Mouse (Mus musculus) left cerebral cortex, postnatal 36 days (tissue): ENCODE data around the gene Thg1l. TPM values are rescaled to one million over a fixed set of nuclear protein-coding genes. Genes with fewer than 3 reads are reported as not detected.

Experiments
- DNase-seq, 2 experiments: peaks; one replicate each; pipeline ENCODE4 v3.0.0; 2021 to 2022; ENCODE audit warnings: low spot score in 2 of 2, mixed read lengths in 1 of 2
- intact Hi-C: fragments of 180-260 bp; cut with DNase I; formaldehyde crosslinking; loops from one replicate; pipeline ENCODE4 v1.15.1; 2025
- total RNA-seq, 2 experiments: library from RNA; stranded (reverse); gene quantifications; 2 replicates each; pipeline ENCODE4 v1.2.3; 2021

The Thg1l gene
- total RNA-seq, 2 experiments from 2014 or later: 10.0 to 12.4 TPM

GRCm38 (mm10) chr11:45937478-45937877 lies 17.8 kb downstream of the Thg1l start:
- intact Hi-C loops: no loop called here
- DNase-seq: no peak

DNA sequence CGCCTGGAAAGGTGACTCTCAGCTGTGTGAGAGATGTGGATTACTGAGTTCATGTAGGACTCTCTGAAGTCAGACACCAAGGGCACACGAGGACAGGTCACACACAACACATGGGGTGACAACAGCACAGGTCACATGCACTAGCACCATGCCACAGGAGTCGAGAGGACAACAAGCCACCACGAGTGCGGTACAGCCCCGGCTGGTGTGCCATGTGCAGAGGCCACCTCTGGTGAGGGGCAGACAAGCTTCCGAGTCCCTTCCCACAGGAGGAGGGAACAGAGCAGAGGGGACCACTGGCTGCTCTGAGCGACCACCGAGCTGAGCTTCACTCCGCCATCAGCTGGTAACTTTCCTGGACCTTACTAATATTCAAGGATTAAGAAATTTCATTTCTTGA lies 22.5 kb downstream of the Thg1l start:
- intact Hi-C loops: loop anchor here (2.0 kb wide), 1 partner anchor 1342 kb away; no protein-coding TSS in a partner anchor
- DNase-seq: no peak

GRCm38 (mm10) chr11:45929541-45929940 lies 25.8 kb downstream of the Thg1l start:
- DNase-seq: no peak
- intact Hi-C loops: no loop called here

DNA sequence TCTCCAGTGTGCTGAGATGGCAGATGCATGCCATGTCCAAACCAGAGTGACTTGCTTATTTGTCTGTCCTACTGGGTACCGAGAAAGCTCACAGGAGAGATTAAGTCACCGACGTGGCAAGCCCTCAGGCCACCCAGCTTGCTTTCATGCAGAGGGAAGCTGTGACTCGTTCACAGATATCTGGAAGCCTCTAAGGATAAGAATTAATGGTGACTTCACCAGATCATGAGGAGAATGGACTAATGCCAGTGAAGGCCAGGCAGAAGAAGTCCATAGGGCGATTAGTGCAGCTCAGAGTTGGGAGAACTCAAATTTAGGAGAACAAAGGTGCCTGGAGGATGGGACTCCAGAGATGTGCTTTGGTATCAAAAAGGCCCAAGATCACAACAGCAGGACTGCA lies 27.8 kb downstream of the Thg1l start:
- DNase-seq: no peak
- intact Hi-C loops: no loop called here

DNA sequence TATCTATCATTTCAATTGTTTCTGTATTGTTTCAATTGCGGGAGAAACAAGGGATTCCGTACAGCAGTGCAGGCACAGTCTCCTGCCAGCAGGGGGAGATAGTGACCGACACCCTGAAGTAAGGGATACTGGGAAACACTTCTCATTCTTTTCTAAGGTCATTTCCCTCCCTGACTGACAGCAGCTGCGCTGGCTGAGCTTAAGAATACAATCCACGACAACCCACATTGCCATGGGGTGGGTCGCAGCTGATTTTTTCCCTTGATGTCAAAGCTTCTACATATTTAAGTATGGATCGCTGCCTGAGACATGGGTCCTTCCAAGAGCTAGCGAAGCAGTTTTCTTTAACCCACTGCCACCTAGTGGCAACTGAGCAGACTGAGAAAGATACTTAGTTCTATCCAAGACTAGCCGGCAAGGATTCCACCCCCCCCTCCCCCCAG lies 28.6 kb downstream of the Thg1l start:
- peak; percentile 72 to 75 for DNase-seq
- intact Hi-C loops: no loop called here

GRCm38 (mm10) chr11:45925436-45925835 lies 29.9 kb downstream of the Thg1l start:
- intact Hi-C loops: no loop called here

GRCm38 (mm10) chr11:45921480-45921898 lies 33.8 kb downstream of the Thg1l start:
- intact Hi-C loops: no loop called here
- no peak for DNase-seq

More at GRCm38 (mm10) chr11:45925436-45925835, 29.9 kb downstream of the Thg1l start:
- DNase-seq: no peak

GRCm38 (mm10) chr11:45921026-45921425 lies 34.3 kb downstream of the Thg1l start:
- no peak for DNase-seq
- intact Hi-C loops: no loop called here

DNA sequence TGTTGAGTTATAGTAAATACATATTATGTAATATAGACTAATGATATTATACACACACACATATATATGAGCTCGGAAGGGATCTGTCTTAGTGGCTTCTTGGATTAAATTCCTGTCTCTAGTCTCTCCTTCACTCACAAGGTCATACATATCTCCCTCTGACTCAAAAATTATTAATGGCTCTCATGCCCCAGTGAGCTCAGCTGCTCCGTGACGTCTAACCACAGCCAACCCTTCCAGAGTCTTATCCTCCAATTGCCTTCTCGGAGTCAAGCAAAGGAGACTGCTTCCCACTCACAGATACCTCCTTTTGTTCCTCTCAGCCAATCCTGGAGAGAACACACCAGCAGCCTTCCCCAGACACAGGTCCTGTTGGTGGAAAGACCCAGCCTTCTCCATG lies 36.5 kb downstream of the Thg1l start:
- DNase-seq: no peak
- intact Hi-C loops: no loop called here

DNA sequence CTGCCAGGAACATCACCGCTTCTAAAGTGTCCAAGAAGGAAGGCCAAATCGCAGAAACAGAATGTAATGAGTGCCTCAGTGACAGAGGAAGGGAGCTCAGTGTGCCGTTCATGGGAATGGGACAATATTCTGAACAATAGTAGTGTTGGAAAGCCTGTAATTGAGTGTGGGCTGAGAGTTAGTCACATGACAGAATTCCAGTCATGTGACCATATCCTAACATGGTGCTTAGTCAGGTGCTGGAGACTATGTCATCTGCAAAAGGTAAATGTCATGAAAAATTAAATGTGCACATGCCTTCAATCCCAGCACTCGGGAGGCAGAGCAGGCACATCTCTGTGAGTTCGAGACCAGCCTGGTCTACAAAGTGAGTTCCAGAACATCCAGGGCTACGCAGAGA lies 37.3 kb downstream of the Thg1l start:
- intact Hi-C loops: no loop called here

DNA sequence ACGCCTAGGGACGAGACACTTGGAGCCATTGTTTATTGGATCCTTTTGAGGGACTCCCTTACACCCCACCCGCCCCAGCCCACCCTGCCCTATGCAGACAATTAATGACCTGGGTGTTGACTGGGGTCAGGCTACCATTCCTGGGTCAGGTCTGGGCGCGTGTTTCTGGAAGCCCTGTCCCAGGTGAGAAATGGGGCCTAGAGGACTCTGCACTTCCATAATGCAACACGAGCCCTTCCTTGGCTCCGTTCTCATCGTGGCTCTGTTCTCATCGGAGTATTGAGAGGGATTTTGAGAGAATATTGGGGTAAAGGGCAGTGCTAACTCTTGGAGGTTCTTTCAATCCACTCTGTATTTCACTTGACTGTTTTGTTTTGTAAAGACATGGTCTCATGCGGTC lies 39.1 kb downstream of the Thg1l start:
- no peak for DNase-seq
- intact Hi-C loops: no loop called here

More for the DNA sequence above, 37.3 kb downstream of the Thg1l start:
- no peak for DNase-seq

DNA sequence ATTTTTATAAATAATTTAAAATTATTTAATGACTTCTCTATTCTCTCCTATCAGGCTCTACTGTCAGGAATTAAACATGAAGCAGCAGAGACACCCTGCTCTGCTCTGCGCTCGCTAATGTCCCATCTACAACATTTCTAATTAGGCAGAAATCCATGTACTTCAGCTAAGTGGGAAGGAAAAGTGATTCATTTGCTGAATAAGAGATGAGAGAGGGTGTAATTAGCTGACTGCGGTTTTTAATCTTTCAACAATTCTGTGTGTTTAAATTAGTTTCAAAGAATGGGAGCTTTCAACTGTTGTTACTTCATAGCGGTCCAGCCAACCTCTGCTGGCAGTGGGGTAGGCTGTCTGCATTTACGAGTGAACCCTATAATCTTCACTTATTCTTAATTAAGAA lies 44.6 kb downstream of the Thg1l start:
- intact Hi-C loops: no loop called here
- no peak for DNase-seq

DNA sequence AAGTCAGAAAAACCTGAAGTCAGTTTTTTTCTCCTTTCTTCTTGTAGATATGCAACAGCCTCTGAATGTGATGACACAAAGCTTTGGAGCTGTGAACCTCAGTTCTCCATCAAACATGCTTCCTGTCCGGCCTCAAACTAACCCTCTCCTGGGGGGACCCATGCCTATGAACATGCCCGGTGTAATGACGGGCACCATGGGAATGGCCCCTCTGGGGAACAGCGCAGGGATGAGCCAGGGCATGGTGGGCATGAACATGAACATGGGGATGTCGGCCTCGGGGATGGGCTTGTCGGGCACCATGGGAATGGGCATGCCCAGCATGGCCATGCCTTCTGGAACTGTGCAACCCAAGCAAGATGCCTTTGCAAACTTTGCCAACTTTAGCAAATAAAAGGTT lies 46.4 kb downstream of the Thg1l start:
- intact Hi-C loops: no loop called here
- DNase-seq: no peak

DNA sequence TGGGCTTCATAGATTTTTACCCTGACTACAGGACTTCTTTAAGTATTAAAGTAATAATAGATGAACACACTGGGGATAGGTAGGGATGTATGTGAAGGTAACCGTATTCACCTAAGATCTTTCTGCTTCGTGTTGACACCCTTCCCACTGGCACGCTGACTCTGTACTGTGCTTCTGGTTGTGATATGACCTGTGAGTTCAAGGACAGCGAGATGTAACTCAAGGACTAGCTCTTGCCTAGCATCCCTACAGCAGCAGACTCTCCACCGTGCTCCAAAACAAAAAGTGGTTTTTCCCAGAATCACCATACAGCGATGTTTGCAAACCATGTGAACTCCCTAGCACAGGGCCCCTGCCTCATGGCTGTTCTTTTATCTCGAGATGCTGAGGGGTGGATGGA lies 47.2 kb downstream of the Thg1l start:
- no peak for DNase-seq
- intact Hi-C loops: no loop called here

- DNase-seq: no peak
- intact Hi-C loops: no loop called here
Observed at GRCm38 (mm10) chr11:45907301-45907700, 48.0 kb downstream of the Thg1l start.

- DNase-seq: no peak
- intact Hi-C loops: no loop called here
Observed at GRCm38 (mm10) chr11:45906109-45906786, 49.0 kb downstream of the Thg1l start.

DNA sequence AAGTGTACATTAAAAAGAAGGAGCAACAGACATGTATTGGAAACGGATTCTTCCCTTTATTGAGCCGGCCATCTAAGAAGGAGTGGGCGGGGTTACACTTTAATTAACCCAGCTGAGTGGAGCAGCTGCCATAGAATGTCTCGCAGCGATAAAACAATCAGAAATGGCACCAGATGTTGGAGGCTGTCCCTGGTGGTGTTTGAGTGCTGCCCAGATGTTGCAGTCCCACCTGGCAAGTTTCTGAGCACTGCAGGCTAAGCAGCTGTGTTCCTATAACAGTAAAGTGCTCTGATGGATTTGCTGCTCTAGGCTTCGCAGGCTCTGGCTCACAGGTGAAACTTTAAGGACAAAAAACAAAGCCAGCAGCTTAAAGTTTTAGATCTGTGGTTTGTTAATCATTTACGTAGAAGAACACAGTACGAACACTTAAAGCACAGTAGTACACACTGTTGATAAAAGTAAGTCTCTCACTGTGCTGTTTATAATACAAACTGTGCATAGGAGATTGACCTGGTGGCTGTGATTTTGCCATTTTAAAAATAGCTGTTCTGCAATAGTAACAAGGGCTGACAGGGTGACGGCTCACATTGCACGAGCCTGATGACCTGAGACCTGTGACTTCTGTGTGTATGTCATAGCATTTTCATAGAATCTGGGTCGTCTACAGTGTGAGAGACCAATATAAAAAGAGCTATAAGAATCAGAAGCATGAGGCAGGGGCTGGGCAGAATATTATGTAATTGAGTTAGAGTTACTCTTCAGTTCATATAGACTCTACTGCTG lies 54.9 kb downstream of the Thg1l start:
- intact Hi-C loops: no loop called here
- no peak for DNase-seq

GRCm38 (mm10) chr11:45897392-45897791 lies 57.9 kb downstream of the Thg1l start:
- no peak for DNase-seq
- intact Hi-C loops: no loop called here
